ENCODE assay signal across 9 mouse cellular contexts in the genomic region with DNA sequence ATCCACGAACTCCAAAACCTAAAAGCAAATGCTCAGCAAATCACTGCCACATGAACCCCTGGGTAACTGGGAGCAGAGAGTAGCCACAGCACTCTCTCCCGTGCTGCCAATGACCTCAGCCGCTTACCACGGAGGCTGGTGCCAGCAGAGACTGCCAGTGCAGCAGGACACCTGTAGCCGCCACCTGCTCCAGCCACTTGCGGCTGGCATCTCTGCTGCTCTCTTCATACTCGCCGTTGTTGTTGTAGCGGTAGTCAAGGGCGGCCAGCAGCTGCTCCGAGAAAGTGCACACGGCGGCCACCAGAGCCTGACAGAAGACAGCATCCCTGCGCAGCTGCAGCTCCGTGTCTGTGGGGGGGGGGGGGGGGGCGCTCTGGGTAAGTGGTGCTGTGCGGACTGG.
DNase-seq lines count a peak whose midpoint lies in the region; ATAC-seq and TF ChIP-seq lines count a peak whose summit lies in the region.
"Had no signal": no experiment of that assay in that cellular context is flagged by ENCODE, and none has a peak within 500 bp of the region (broad histone marks: within the 10 kb centered on the region; RNA-seq: fewer than 3 reads in every experiment).

No protein-coding gene starts in this region.

- TF ChIP-seq CTCF in hindbrain, postnatal 0 days (IDR thresholded peaks at IDR 0.05; ENCODE audit: low read depth): no peak
- TF ChIP-seq CTCF in bone marrow, adult 2 months (IDR thresholded peaks at IDR 0.05; ENCODE audit: control insufficient read depth, insufficient read depth, low read length): no peak

- TF ChIP-seq POLR2A in bone marrow, adult 2 months (IDR thresholded peaks at IDR 0.05; ENCODE audit: borderline replicate concordance, control insufficient read depth, low read depth, low read length): 0 out of 2 replicates have a peak, but pooled peaks have one; percentile 15

- peak overlapping the region; percentile 22 for H3K27ac ChIP-seq in hindbrain, postnatal 0 days
- H3K27ac ChIP-seq in hindbrain, embryonic 10.5 days: no peak overlapping the region
- H3K27ac ChIP-seq in bone marrow, adult 2 months (ENCODE audit: control insufficient read depth, insufficient read depth, low read depth, low read length, poor library complexity): no peak overlapping the region
- H3K27ac ChIP-seq: limb, embryonic 13.5 days had no signal

- no peaks in the 10 kb centered on the region for H3K27me3 ChIP-seq in hindbrain, postnatal 0 days (ENCODE audit: insufficient read depth, low read length)
- H3K27me3 ChIP-seq in hindbrain, embryonic 10.5 days (ENCODE audit: insufficient read depth, poor library complexity, severe bottlenecking): no peaks in the 10 kb centered on the region
- H3K27me3 ChIP-seq: limb, embryonic 13.5 days had no signal

- 36% methylated on average over 17 of the region's 17 CpGs for WGBS in hindbrain, postnatal 0 days
- WGBS in hindbrain, embryonic 10.5 days: 73% methylated on average over 17 of the region's 17 CpGs
- WGBS in bone marrow, adult 2 months: 86% methylated on average over 16 of the region's 17 CpGs

- H3K9ac ChIP-seq in hindbrain, postnatal 0 days (replicated peaks; ENCODE audit: low read length): no peak overlapping the region
- H3K9ac ChIP-seq: limb, embryonic 13.5 days had no signal

- no peak overlapping the region for H3K4me2 ChIP-seq in hindbrain, postnatal 0 days (ENCODE audit: low read depth, low read length)
- H3K4me2 ChIP-seq: limb, embryonic 13.5 days had no signal

- DNase-seq in hindbrain, postnatal 0 days (ENCODE audit: low spot score): peak; percentile 66
- no peak for DNase-seq in hindbrain, embryonic 10.5 days (ENCODE audit: low spot score)
- peak; percentile 47 for DNase-seq in cerebellum, adult 8-10 months
- peak; percentile 40 for DNase-seq in gastrocnemius, postnatal 25 days
- no peak for DNase-seq in lung, postnatal 36 days
- DNase-seq in left cerebral cortex, adult 18-20 months (ENCODE audit: low spot score in 2 of 2): no peak
- DNase-seq: layer of hippocampus, adult 9-11 months had no signal

- H3K4me1 ChIP-seq in hindbrain, postnatal 0 days (ENCODE audit: insufficient read depth, low read length): 0 out of 2 replicates have a peak, but pooled peaks cover 3% of the 10 kb centered on the region
- 0 out of 2 replicates have a peak, but pooled peaks cover 6% of the 10 kb centered on the region for H3K4me1 ChIP-seq in hindbrain, embryonic 10.5 days (replicated peaks)
- H3K4me1 ChIP-seq in bone marrow, adult 2 months (ENCODE audit: control insufficient read depth, insufficient read depth, low read length): no peaks in the 10 kb centered on the region
- H3K4me1 ChIP-seq: limb, embryonic 13.5 days had no signal

- 0 out of 2 replicates have a peak, but pooled peaks cover 17% of the 10 kb centered on the region for H3K36me3 ChIP-seq in hindbrain, postnatal 0 days (ENCODE audit: insufficient read depth, low read length)
- H3K36me3 ChIP-seq in hindbrain, embryonic 10.5 days: peaks cover 100% of the 10 kb centered on the region

- H3K9me3 ChIP-seq in hindbrain, postnatal 0 days (ENCODE audit: low read length): no peaks in the 10 kb centered on the region
- H3K9me3 ChIP-seq in hindbrain, embryonic 10.5 days: no peaks in the 10 kb centered on the region
- H3K9me3 ChIP-seq: limb, embryonic 13.5 days had no signal

- peak; percentile 65 for ATAC-seq in hindbrain, postnatal 0 days

- no peak overlapping the region for H3K4me3 ChIP-seq in hindbrain, postnatal 0 days (ENCODE audit: low read length)
- no peak overlapping the region for H3K4me3 ChIP-seq in hindbrain, embryonic 10.5 days
- no peak overlapping the region for H3K4me3 ChIP-seq in bone marrow, adult 2 months (replicated peaks; ENCODE audit: control insufficient read depth, low read depth, low read length)
- H3K4me3 ChIP-seq: limb, embryonic 13.5 days had no signal

Comparison
In these comparisons a context has a peak if more than half of its experiments do, and no peak if none do; other contexts are left out.
1. DNase-seq: peak in hindbrain, postnatal 0 days (single experiment), cerebellum, adult 8-10 months (single experiment) and gastrocnemius, postnatal 25 days (single experiment); none in hindbrain, embryonic 10.5 days (single experiment), lung, postnatal 36 days (single experiment) and left cerebral cortex, adult 18-20 months (0 of 2).